Mouse (Mus musculus): Measurements from ENCODE around the gene Stim2.

DNA sequence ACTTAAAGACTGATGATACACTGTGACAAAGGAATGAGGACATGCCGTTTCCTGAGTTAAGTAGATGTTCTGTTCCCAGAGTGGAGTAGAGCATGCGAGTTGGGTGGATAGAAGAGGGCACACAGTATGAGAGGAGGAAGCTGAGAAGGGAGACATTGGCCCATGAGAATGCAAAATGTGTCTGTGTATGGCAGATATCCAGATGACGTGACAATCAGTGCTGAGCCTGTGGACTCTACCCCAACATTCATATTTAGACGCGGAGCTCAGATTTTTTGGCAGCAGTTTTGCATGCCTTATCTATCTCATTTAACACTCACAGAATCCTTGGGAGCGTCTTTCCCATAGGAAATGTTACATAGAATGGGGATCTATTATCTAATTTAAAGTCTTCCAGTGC is 9.3 kb downstream of the Stim2 start:
- TF ChIP-seq POLR2A (IDR thresholded peaks at IDR 0.05; ENCODE audit: borderline replicate concordance, extremely low read depth, insufficient read depth, insufficient read length, poor library complexity, severe bottlenecking): no peak
- no peak for TF ChIP-seq CTCF (IDR thresholded peaks at IDR 0.05; ENCODE audit: borderline replicate concordance, extremely low read depth, insufficient read depth, insufficient read length)

Measured in brain, embryonic 14.5 days (tissue).